Mouse (Mus musculus) embryonic facial prominence, embryonic 14.5 days (tissue): ENCODE results near the gene Mpp2. TPM values are rescaled to one million over a fixed set of nuclear protein-coding genes. Genes with fewer than 3 reads are reported as not detected.

ENCODE experiments used
- ATAC-seq: fragments of 200-750 bp; cut with Nextera tagmentation; 2 replicates; pipeline ENCODE4 v1.8.0; 2017; ENCODE audit warnings: low read depth, moderate number of reproducible peaks, moderate TSS enrichment
- DNase-seq: peaks from one replicate; pipeline ENCODE4 v3.0.0-alpha.2; 2015; ENCODE audit warnings: low spot score
- H3K27ac ChIP-seq: fragments of 300-500 bp; sonication (generic); replicated peaks from 2 replicates; pipeline ENCODE4 v1.5.1; 2014; ENCODE audit warnings: low read depth, mild to moderate bottlenecking, low read length, moderate library complexity
- H3K27me3 ChIP-seq: fragments of 300-500 bp; sonication (generic); replicated peaks from 2 replicates; pipeline ENCODE4 v1.6.1; 2014; ENCODE audit warnings: low read length; ENCODE audit not compliant: control insufficient read depth, insufficient read depth
- H3K36me3 ChIP-seq: fragments of 300-500 bp; sonication (generic); 2 replicates; pipeline ENCODE4 v1.6.1; 2014; ENCODE audit warnings: low read length, mixed read lengths; ENCODE audit not compliant: control insufficient read depth, insufficient read depth
- H3K4me1 ChIP-seq: fragments of 300-500 bp; sonication (generic); 2 replicates; pipeline ENCODE4 v1.6.1; 2014; ENCODE audit warnings: antibody characterized with exemption, low read length; ENCODE audit not compliant: control insufficient read depth, insufficient read depth
- H3K4me2 ChIP-seq: fragments of 300-500 bp; sonication (generic); 2 replicates; pipeline ENCODE4 v1.6.1; 2014; ENCODE audit warnings: low read depth, mild to moderate bottlenecking, low read length, moderate library complexity, mixed read lengths
- H3K4me3 ChIP-seq: fragments of 300-500 bp; sonication (generic); 2 replicates; pipeline ENCODE4 v1.5.1; 2014; ENCODE audit warnings: low read depth, mild to moderate bottlenecking, low read length
- H3K9ac ChIP-seq: fragments of 300-500 bp; sonication (generic); 2 replicates; pipeline ENCODE4 v1.6.1; 2014; ENCODE audit warnings: low read depth, mild to moderate bottlenecking, low read length, moderate library complexity, mixed read lengths
- H3K9me3 ChIP-seq: fragments of 300-500 bp; sonication (generic); 2 replicates; pipeline ENCODE4 v1.6.1; 2016; ENCODE audit warnings: low read length; ENCODE audit not compliant: control insufficient read depth
- WGBS: fragments of 180-500 bp; shearing (Covaris S2); extraction: QIAGEN DNeasy Blood & Tissue Kit; methylation state at CpG from one replicate; pipeline ENCODE4 v1.1.7; 2014; 5-methylcytosine and 5-hydroxymethylcytosine counted together
- polyA plus RNA-seq: library from polyadenylated mRNA; unstranded; fragments of >200 nt; fragmentation: Nextera tagmentation; extraction: Ambion mirVana; gene quantifications from 2 replicates; pipeline ENCODE4 v1.2.1, GENCODE M21; 2014

Mpp2 gene
- polyA plus RNA-seq, 1 experiment from 2014 or later = 7.6 TPM

- Histone ChIP-seq H3K9ac (no peak overlapping the region), H3K4me3 (no peak overlapping the region), H3K36me3 (0 out of 2 replicates have a peak, but pooled peaks cover 37% of the 10 kb centered on the region), H3K27ac (no peak overlapping the region), H3K4me1 (no peaks in the 10 kb centered on the region), H3K9me3 (no peaks in the 10 kb centered on the region), H3K4me2 (peak overlapping the region; percentile 82; the same call in 1 of the 2 replicates), H3K27me3 (peaks cover 8% of the 10 kb centered on the region)
- ATAC-seq (no peak), DNase-seq (no peak)
- 33% methylated on average over 14 of the region's 16 CpGs for WGBS
Observed at GRCm38 (mm10) chr11:102061941-102062473, 26.3 kb downstream of the Mpp2 start.

- peak overlapping the region; percentile 39; the same call in 1 of the 2 replicates for H3K9ac ChIP-seq
- H3K36me3 ChIP-seq = 0 out of 2 replicates have a peak, but pooled peaks cover 37% of the 10 kb centered on the region
- H3K4me3 ChIP-seq = peak overlapping the region; percentile 35
- peak overlapping the region; percentile 82 for H3K4me2 ChIP-seq
- peak; percentile 83 for DNase-seq
- H3K9me3 ChIP-seq = no peaks in the 10 kb centered on the region
- WGBS = 4% methylated on average over 23 of the region's 23 CpGs
- no peaks in the 10 kb centered on the region for H3K4me1 ChIP-seq
- ATAC-seq = peak; percentile 64
- H3K27ac ChIP-seq = no peak overlapping the region
- H3K27me3 ChIP-seq = peaks cover 8% of the 10 kb centered on the region
Observed at GRCm38 (mm10) chr11:102061236-102061940, 26.9 kb downstream of the Mpp2 start.

- 0 out of 2 replicates have a peak, but pooled peaks cover 13% of the 10 kb centered on the region for H3K36me3 ChIP-seq
- peak; percentile 40 for DNase-seq
Observed at GRCm38 (mm10) chr11:102053847-102054246, 34.5 kb downstream of the Mpp2 start.

GRCm38 (mm10) chr11:102053183-102053582 lies 35.1 kb downstream of the Mpp2 start:
- no peaks in the 10 kb centered on the region for H3K9me3 ChIP-seq
- no peak overlapping the region for H3K27ac ChIP-seq
- no peak overlapping the region for H3K9ac ChIP-seq
- DNase-seq (no peak), ATAC-seq (no peak)
- H3K4me2 ChIP-seq = no peak overlapping the region
- H3K27me3 ChIP-seq = no peaks in the 10 kb centered on the region
- WGBS = 70% methylated on average over 7 of the region's 7 CpGs
- H3K4me1 ChIP-seq = no peaks in the 10 kb centered on the region
- H3K36me3 ChIP-seq = 0 out of 2 replicates have a peak, but pooled peaks cover 6% of the 10 kb centered on the region
- no peak overlapping the region for H3K4me3 ChIP-seq

More at GRCm38 (mm10) chr11:102053847-102054246, 34.5 kb downstream of the Mpp2 start:
- Histone ChIP-seq H3K9me3 (no peaks in the 10 kb centered on the region), H3K4me3 (no peak overlapping the region), H3K9ac (no peak overlapping the region), H3K4me2 (no peak overlapping the region), H3K4me1 (no peaks in the 10 kb centered on the region), H3K27me3 (no peaks in the 10 kb centered on the region), H3K27ac (no peak overlapping the region)
- WGBS = 29% methylated on average over 9 of the region's 9 CpGs
- ATAC-seq = no peak

GRCm38 (mm10) chr11:102052697-102053096 lies 35.6 kb downstream of the Mpp2 start:
- WGBS = 80% methylated on average over 12 of the region's 12 CpGs
- no peak for ATAC-seq

GRCm38 (mm10) chr11:102051954-102052353 lies 36.4 kb downstream of the Mpp2 start:
- no peak for ATAC-seq
- 46% methylated on average over 4 of the region's 4 CpGs for WGBS
- Histone ChIP-seq H3K36me3 (no peaks in the 10 kb centered on the region), H3K9me3 (no peaks in the 10 kb centered on the region), H3K4me3 (no peak overlapping the region), H3K9ac (no peak overlapping the region), H3K27ac (0 out of 2 replicates have a peak overlapping the region, but pooled peaks have one; percentile 15), H3K27me3 (no peaks in the 10 kb centered on the region), H3K4me2 (no peak overlapping the region), H3K4me1 (no peaks in the 10 kb centered on the region)
- no peak for DNase-seq

More at GRCm38 (mm10) chr11:102052697-102053096, 35.6 kb downstream of the Mpp2 start:
- H3K36me3 ChIP-seq = 0 out of 2 replicates have a peak, but pooled peaks cover 2% of the 10 kb centered on the region
- H3K27me3 ChIP-seq = no peaks in the 10 kb centered on the region
- H3K4me1 ChIP-seq = no peaks in the 10 kb centered on the region
- no peak overlapping the region for H3K9ac ChIP-seq
- H3K27ac ChIP-seq = 0 out of 2 replicates have a peak overlapping the region, but pooled peaks have one; percentile 15
- H3K4me3 ChIP-seq = no peak overlapping the region
- DNase-seq = no peak
- no peak overlapping the region for H3K4me2 ChIP-seq
- no peaks in the 10 kb centered on the region for H3K9me3 ChIP-seq

- DNase-seq (no peak), ATAC-seq (no peak)
- Histone ChIP-seq H3K9ac (no peak overlapping the region), H3K36me3 (no peaks in the 10 kb centered on the region), H3K27me3 (no peaks in the 10 kb centered on the region), H3K4me2 (no peak overlapping the region), H3K4me3 (no peak overlapping the region), H3K9me3 (no peaks in the 10 kb centered on the region), H3K4me1 (no peaks in the 10 kb centered on the region), H3K27ac (no peak overlapping the region)
- WGBS = 65% methylated on average over 4 of the region's 4 CpGs
Observed at GRCm38 (mm10) chr11:102051541-102051940, 36.8 kb downstream of the Mpp2 start.

GRCm38 (mm10) chr11:102049875-102050482 lies 38.3 kb downstream of the Mpp2 start:
- Histone ChIP-seq H3K9ac (no peak overlapping the region), H3K36me3 (no peaks in the 10 kb centered on the region), H3K4me3 (no peak overlapping the region), H3K27me3 (no peaks in the 10 kb centered on the region), H3K9me3 (peaks cover 11% of the 10 kb centered on the region; the same call in 1 of the 2 replicates), H3K27ac (no peak overlapping the region), H3K4me2 (no peak overlapping the region), H3K4me1 (no peaks in the 10 kb centered on the region)
- DNase-seq (no peak), ATAC-seq (no peak)
- 53% methylated on average over 14 of the region's 14 CpGs for WGBS
